41 mouse cellular contexts compared by ENCODE assay signal in genomic region chr1:74229942-74230341, GRCm38 (mm10). TPM values are rescaled to one million over a fixed set of nuclear protein-coding genes. Genes with fewer than 3 reads are reported as not detected.
"Had no signal": no experiment of that assay in that cellular context is flagged by ENCODE, and none has a peak within 500 bp of the region (broad histone marks: within the 10 kb centered on the region; RNA-seq: fewer than 3 reads in every experiment).

No protein-coding gene starts in this region.

- H3K9ac ChIP-seq: heart, embryonic 12.5 days; hindbrain, embryonic 12.5 days; hindbrain, embryonic 14.5 days; limb, embryonic 13.5 days; limb, embryonic 15.5 days had no signal

- H3K4me2 ChIP-seq: heart, embryonic 12.5 days; hindbrain, embryonic 12.5 days; hindbrain, embryonic 14.5 days; limb, embryonic 13.5 days; limb, embryonic 15.5 days had no signal

- H3K36me3 ChIP-seq: heart, embryonic 10.5 days; heart, embryonic 12.5 days; hindbrain, embryonic 10.5 days; hindbrain, embryonic 12.5 days; limb, embryonic 13.5 days; limb, embryonic 15.5 days had no signal

- H3K9me3 ChIP-seq: heart, embryonic 10.5 days; heart, embryonic 12.5 days; hindbrain, embryonic 10.5 days; hindbrain, embryonic 12.5 days; limb, embryonic 13.5 days; limb, embryonic 15.5 days had no signal

- H3K4me1 ChIP-seq: heart, embryonic 10.5 days; hindbrain, embryonic 10.5 days; hindbrain, embryonic 12.5 days; limb, embryonic 13.5 days; limb, embryonic 15.5 days had no signal

- H3K27ac ChIP-seq: gastrocnemius, adult 2 months; heart, embryonic 10.5 days; hindbrain, embryonic 10.5 days; hindbrain, embryonic 12.5 days; hindbrain, embryonic 14.5 days; hindbrain, postnatal 0 days; limb, embryonic 13.5 days; limb, embryonic 15.5 days had no signal

- DNase-seq: gastrocnemius, adult 2 months; gastrocnemius, postnatal 10 days; gastrocnemius, postnatal 25 days; heart, adult 18-20 months; heart, postnatal 10 days; heart, postnatal 4 days; kidney, adult 11 months; kidney, adult 8-10 months; kidney, postnatal 10 days; kidney, postnatal 25 days; layer of hippocampus, adult 9-11 months; layer of hippocampus, postnatal 36 days; left cerebral cortex, postnatal 4 days had no signal

- ATAC-seq: hindbrain, postnatal 0 days; intestine, embryonic 16.5 days had no signal

- H3K27me3 ChIP-seq: heart, embryonic 12.5 days; hindbrain, embryonic 12.5 days; limb, embryonic 13.5 days; limb, embryonic 15.5 days had no signal

- H3K4me3 ChIP-seq: gastrocnemius, adult 2 months; heart, embryonic 10.5 days; heart, embryonic 12.5 days; hindbrain, embryonic 10.5 days; hindbrain, embryonic 12.5 days; limb, embryonic 13.5 days; limb, embryonic 15.5 days had no signal

RNA-seq across cellular contexts. Expression of gene Cxcr1, which starts 35.5 kb away (rescaled TPM):
- total RNA-seq: gastrocnemius, adult 2 months; gastrocnemius, postnatal 10 days; gastrocnemius, postnatal 25 days; gastrocnemius, postnatal 4 days; granulocyte monocyte progenitor cell, adult 5-6 weeks; heart, adult 18-20 months; heart, adult 8-10 months; heart, postnatal 10 days; heart, postnatal 25 days; heart, postnatal 4 days; hindbrain, postnatal 0 days; layer of hippocampus, adult 18-20 months; layer of hippocampus, postnatal 14 days; layer of hippocampus, postnatal 36 days; left cerebral cortex, adult 18-20 months; left cerebral cortex, adult 8-10 months; left cerebral cortex, postnatal 10 days; left cerebral cortex, postnatal 25 days; left cerebral cortex, postnatal 4 days had no signal
- polyA plus RNA-seq: frontal cortex, adult 2 months; heart, embryonic 10.5 days; heart, embryonic 12.5 days; heart, embryonic 14.5 days; heart, embryonic 16.5 days; hindbrain, embryonic 10.5 days; hindbrain, embryonic 12.5 days; hindbrain, embryonic 14.5 days; hindbrain, postnatal 0 days; intestine, embryonic 14.5 days; intestine, embryonic 16.5 days; kidney, embryonic 14.5 days; kidney, embryonic 16.5 days; large intestine, adult 2 months; limb, embryonic 11.5 days; limb, embryonic 13.5 days; limb, embryonic 15.5 days had no signal

RNA-seq across cellular contexts. Expression of gene Gpbar1, which starts 48.4 kb away (rescaled TPM):
- total RNA-seq: gastrocnemius, adult 2 months; gastrocnemius, postnatal 25 days; gastrocnemius, postnatal 4 days; granulocyte monocyte progenitor cell, adult 5-6 weeks; heart, adult 18-20 months; heart, adult 8-10 months; heart, postnatal 10 days; heart, postnatal 25 days; heart, postnatal 4 days; hindbrain, postnatal 0 days; layer of hippocampus, adult 18-20 months; layer of hippocampus, adult 8-10 months; layer of hippocampus, postnatal 14 days; layer of hippocampus, postnatal 36 days; left cerebral cortex, adult 18-20 months; left cerebral cortex, adult 8-10 months; left cerebral cortex, postnatal 10 days; left cerebral cortex, postnatal 25 days; left cerebral cortex, postnatal 4 days had no signal
- polyA plus RNA-seq: hindbrain, postnatal 0 days had no signal
